Mouse (Mus musculus) 3134 (cell line): ENCODE results near the gene Srrm4.
"Not testable (repeated sequence)": the region's sequence is repeated elsewhere in the genome, so short reads cannot be mapped to it uniquely, and the experiment has no call there.

Experiments used
- DNase-seq: peaks from one replicate; pipeline ENCODE4 v3.0.0-alpha.2; 2011; ENCODE audit warnings: low spot score; ENCODE audit not compliant: insufficient read length; ENCODE audit errors: extremely low read depth

Gene Srrm4

GRCm38 (mm10) chr5:116445634-116446367 lies 145.8 kb downstream of the Srrm4 start:
- no peak for DNase-seq

DNA sequence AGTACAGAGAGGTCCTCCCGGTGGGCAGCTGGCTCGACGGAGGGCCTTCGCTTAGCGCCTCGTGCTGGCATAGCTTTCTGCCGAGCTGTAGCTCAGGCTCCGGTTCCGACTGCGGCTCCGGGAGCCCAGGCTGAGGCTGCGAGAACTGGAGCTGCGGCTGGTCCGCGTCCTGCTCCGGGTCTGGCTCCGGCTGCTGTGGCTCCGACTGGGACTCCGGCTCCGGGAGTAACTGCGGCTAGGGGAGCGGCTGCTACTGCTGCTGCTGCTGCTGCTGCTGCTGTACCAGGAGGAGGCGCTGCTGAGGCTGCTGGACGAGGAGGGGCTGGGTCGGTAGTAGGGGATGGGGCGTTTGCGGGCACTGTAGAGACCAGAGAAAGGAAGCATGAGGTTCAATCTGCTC lies 147.1 kb downstream of the Srrm4 start:
- DNase-seq: no peak

GRCm38 (mm10) chr5:116443459-116443940 lies 148.1 kb downstream of the Srrm4 start:
- DNase-seq: no peak

DNA sequence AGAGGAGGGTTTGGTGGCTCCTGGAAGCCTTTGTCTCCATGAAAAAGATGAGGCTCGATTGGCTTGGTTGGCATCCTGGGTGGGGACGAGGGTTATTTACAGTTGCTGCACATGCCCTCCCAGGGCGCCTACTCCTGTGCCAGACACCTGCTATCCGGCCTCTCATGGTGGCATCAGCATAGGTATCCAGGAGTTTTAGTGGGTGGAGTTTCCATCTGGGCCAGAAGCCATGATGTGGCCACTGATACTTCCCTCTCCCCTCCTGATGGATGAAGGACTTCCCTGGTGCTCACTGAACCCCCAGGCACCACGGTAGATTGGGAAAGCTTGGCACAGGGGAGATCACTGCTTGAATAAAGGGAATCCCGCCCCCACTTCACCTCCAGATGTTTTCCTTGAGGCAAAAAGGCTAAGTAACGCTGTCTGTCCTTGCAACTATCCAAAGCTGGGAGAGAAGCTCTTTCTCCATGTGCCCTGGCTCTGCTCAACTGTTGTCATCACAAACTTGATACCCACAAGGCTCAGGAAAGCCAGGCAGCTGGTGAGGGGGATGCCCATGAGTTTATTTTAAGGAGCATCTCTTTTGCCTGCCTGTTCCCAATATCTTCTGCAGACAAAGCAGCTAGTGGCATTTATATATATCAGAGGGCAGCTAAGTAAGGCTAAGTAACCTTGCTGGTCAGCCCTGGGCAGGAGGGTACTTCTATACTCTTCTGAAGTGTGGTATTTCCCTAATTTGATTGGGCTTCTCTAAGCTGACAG lies 148.7 kb downstream of the Srrm4 start:
- DNase-seq: no peak

DNA sequence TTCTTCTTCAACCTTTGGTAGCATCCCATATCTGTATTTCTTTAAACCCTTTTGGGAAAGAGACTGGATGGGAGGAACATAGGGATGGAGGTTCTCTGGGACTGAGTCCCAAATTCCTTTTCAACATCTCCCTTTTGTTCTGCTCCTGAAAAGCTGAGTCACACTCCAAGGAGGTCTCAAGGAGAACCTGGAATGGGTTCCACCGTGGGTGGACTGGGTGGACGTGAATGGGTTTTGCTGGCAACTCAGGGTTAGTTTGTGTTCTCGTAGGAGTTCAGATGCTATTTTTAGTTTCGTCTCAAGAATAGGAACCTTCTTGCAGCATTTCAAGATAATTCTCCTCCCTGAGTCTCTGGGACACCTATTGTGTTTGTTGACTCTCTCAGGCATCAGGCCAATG lies 151.4 kb downstream of the Srrm4 start:
- DNase-seq: no peak

GRCm38 (mm10) chr5:116438328-116438727 lies 153.3 kb downstream of the Srrm4 start:
- no peak for DNase-seq

GRCm38 (mm10) chr5:116436117-116436516 lies 155.5 kb downstream of the Srrm4 start:
- no peak for DNase-seq

DNA sequence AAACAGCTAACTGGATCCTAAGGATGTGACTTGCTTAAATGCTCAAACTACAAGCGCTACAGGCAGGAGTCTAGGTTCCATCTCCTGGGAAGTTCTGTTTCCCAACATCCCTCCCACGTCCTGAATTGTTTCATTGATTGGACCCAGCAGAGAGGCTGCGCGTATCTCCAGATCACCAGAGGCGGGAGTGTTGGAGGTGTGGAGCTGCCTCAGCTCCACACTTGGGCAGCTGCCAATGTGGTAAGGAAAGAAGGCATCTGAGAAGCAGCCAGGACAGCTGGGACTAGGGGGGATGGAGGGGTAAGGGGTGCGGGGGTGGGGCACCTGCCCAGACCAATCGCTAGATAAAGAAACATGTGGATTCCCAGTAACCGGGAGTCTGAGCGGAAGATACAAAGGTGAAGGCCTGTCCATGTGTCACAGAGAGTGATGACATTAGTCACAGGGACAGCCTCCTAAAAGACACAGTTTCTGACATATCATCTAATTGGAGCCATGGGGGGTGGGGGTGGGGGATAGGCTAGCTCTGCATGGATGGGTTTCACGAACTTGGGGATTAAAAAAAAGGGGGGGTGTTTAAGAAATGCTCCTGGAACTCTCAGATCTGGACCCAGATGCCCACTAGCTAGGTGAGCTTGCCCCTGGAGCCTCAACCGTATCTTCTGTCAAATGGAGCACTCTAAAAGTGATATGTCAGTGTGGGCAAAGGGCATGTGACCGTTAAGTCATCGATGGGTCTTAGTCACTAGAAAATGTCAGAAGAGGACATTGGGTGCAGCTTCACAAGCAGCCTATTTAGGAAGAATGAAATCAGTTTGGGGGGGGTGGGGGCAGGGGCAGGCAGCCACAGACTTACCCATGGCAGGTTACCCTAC lies 156.4 kb downstream of the Srrm4 start:
- no peak for DNase-seq

DNA sequence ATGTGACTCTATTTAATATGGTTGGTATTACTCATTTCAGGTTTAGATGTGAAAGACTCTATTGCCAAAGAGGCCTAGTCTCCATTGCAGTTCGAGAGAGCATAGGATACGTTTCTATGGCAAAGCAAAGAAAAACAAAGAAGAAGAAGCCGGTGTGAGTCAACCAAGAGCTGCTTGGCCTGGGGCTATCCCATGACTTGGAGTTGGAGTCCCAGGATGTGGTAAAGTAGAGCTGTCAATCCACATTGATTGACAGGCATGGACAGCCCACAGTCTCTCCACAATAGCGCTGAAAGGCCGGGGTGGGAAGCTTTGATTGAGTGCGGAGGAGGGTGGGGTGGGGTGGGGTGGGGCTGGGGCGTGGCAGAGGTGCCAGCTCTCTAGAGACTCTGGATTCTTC lies 158.7 kb downstream of the Srrm4 start:
- DNase-seq: peak; percentile 79

DNA sequence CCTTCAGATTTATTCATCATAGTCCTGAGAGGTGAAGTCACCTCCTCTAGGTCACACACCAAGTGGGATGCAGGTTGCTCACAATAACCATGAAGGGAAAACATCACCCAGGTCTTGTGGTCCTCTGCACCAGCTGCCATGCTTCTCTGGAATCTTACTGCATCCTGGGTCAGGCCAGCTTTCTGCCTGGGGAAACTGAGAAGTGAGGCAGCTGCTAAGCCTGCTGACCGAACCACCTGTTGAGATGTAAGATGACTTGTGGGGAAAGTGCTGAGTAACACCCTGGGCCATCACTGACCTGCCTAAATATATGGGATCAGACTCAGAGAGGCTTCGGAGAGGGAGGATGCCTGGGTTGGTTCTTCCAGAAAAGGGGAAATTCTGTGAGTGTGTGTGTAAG lies 164.9 kb downstream of the Srrm4 start:
- no peak for DNase-seq

GRCm38 (mm10) chr5:116425709-116426108 lies 165.9 kb downstream of the Srrm4 start:
- DNase-seq: not testable (repeated sequence)

DNA sequence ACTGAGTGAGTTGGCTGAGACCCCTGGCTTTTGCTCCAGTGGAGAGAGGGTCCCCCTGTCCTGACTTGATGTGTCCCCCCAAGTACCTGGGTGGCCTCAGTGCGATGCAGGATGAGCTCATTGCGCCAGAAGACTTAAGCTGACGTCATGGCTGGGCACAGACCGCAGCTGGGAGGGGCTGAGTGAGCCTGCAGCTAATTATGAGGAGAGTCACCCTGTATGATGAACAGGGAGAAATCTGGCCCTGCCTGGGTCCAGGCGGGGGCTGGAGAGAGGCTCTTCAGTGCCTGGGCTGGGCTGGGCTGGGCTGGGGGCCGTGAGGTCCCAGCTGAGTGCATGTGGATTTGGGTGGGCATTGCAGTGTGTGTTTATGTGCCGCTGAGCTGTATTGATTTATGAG lies 166.3 kb downstream of the Srrm4 start:
- DNase-seq: peak; percentile 66

DNA sequence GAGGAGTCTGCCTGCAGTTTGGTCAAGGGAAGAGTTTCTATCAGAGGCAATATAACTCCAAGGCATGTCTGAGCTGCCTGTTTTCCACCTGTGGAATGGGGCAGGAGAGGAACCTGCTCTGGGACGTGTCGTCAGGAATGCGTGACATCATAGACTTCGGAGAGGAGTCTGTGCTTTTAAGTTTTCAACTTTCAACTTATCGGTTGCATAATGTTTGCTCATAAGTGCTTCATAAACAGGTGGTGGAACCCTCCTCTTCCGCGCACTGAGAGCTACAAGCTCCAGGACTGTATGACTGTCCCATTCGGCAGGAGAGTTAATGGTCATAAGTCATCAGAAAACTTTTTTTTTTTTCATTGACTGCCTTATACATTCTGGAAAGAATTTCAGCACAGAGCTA lies 167.9 kb downstream of the Srrm4 start:
- no peak for DNase-seq

- DNase-seq: peak; percentile 95
Observed at GRCm38 (mm10) chr5:116422699-116423201, 168.9 kb downstream of the Srrm4 start, which contains the start of gene Hspb8. TSS of gene Hspb8 (minus strand) at chr5:116422864.

DNA sequence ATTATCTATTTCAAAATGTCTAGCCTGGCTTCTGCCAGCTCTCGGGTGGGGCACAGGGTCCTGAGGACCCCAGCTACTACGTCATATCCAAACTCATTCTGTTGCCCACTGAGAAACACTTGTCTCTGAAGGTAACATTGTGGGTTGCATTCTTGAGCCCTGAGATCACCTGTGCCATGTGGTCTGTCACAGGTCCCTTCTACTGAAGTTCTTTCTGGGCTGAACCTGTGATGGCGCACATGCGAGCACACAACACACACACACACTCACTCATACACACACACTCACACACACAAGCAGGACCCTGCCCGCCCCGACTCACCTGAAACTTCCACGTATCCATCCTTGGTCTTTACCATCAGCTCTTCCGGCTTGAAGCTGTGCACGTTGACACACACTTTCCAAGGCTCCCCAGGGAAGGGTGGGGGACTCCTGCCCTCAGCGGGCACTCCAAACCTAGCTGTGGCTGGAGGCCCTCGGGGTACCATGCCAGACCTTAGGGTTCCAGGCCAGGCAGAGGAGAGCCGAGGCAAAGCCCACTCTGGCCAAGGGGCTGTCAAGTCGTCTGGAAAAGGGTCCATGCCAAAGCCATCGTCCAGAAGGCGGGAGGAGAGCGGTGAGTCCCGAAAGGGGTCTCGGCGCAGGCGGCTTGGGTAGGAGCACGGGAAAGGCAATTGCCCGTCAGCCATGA lies 169.7 kb downstream of the Srrm4 start:
- DNase-seq: peak; percentile 68

GRCm38 (mm10) chr5:116420759-116421225 lies 170.8 kb downstream of the Srrm4 start:
- DNase-seq: peak; percentile 58

GRCm38 (mm10) chr5:116420213-116420612 lies 171.4 kb downstream of the Srrm4 start:
- DNase-seq: no peak

DNA sequence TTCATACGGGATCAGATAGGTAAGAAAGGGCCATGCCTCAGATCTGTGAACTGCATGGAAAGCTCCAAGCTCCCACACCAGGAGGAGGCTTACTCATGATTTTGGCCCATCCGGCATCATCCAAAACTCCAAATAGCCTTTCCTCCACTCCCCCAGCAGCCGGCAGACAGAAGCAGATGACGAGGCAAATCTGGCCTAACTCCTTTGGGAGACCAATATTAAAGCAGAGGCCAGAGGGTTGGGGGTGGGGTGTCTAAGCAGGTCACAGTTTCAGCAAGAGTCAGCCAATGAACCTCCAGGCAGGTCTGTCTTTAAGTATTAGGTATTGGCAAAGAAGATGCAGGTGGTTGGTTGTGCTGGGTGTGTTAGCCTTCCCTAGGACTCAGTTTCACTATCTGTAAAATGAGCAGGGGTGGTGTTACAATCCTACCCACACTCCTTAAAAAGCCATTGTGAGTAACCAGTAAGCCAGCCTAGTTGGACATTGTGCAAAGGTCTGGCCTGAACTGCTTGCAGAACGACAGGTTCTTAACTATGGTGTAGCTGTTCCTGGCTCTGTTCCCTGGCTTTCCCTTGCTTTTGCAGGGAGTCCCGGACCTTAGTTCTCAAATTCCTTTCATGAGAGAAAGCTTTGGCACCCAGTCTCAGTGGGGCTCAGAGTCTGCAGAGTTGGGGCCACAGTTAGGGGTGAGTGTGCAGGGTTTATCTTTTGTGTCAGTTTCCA lies 172.1 kb downstream of the Srrm4 start:
- peak; percentile 58 for DNase-seq

GRCm38 (mm10) chr5:116416208-116416607 lies 175.4 kb downstream of the Srrm4 start:
- no peak for DNase-seq
